Mouse (Mus musculus): Measurements from ENCODE around the gene Cnksr3.
A peak's percentile ranks its signal among the peaks of the same experiment; 100 is the strongest.

Cnksr3 gene

GRCm38 (mm10) chr10:7196668-7197400, 15.2 kb downstream of the Cnksr3 start:
- no peak for DNase-seq (ENCODE audit: low spot score in 2 of 2)

GRCm38 (mm10) chr10:7195927-7196326, 16.1 kb downstream of the Cnksr3 start:
- no peak for DNase-seq (ENCODE audit: low spot score in 2 of 2)

- DNase-seq (ENCODE audit: low spot score in 2 of 2): no peak
These were observed 20.2 kb downstream of the Cnksr3 start for GRCm38 (mm10) chr10:7191721-7192413.

GRCm38 (mm10) chr10:7189194-7189593, 22.8 kb downstream of the Cnksr3 start:
- DNase-seq (ENCODE audit: low spot score in 2 of 2): no peak

GRCm38 (mm10) chr10:7187881-7188280, 24.2 kb downstream of the Cnksr3 start:
- no peak for DNase-seq (ENCODE audit: low spot score in 2 of 2)

GRCm38 (mm10) chr10:7186992-7187391, 25.0 kb downstream of the Cnksr3 start:
- no peak for DNase-seq (ENCODE audit: low spot score in 2 of 2)

- DNase-seq (ENCODE audit: low spot score in 2 of 2): no peak
These were observed 26.0 kb downstream of the Cnksr3 start for GRCm38 (mm10) chr10:7186018-7186417.

GRCm38 (mm10) chr10:7183171-7183631, 28.8 kb downstream of the Cnksr3 start:
- DNase-seq (ENCODE audit: low spot score in 2 of 2): no peak

GRCm38 (mm10) chr10:7182555-7183170, 29.4 kb downstream of the Cnksr3 start:
- no peak for DNase-seq (ENCODE audit: low spot score in 2 of 2)

- DNase-seq (ENCODE audit: low spot score in 2 of 2): no peak
These were observed 31.7 kb downstream of the Cnksr3 start for GRCm38 (mm10) chr10:7180296-7180695.

- DNase-seq (ENCODE audit: low spot score in 2 of 2): no peak
These were observed 33.5 kb downstream of the Cnksr3 start for GRCm38 (mm10) chr10:7178571-7178970.

- no peak for DNase-seq (ENCODE audit: low spot score in 2 of 2)
These were observed 35.7 kb downstream of the Cnksr3 start for GRCm38 (mm10) chr10:7176205-7176910.

GRCm38 (mm10) chr10:7174480-7174879, 37.6 kb downstream of the Cnksr3 start:
- DNase-seq (ENCODE audit: low spot score in 2 of 2): no peak

GRCm38 (mm10) chr10:7173098-7173497, 38.9 kb downstream of the Cnksr3 start:
- DNase-seq (ENCODE audit: low spot score in 2 of 2): no peak

- DNase-seq (ENCODE audit: low spot score in 2 of 2): no peak
These were observed 41.6 kb downstream of the Cnksr3 start for GRCm38 (mm10) chr10:7170434-7170833.

GRCm38 (mm10) chr10:7163031-7163430, 49.0 kb downstream of the Cnksr3 start:
- no peak for DNase-seq (ENCODE audit: low spot score in 2 of 2)

- peak in 1 of 2 experiments; percentile 13 for DNase-seq (ENCODE audit: low spot score in 2 of 2)
These were observed 53.0 kb downstream of the Cnksr3 start for GRCm38 (mm10) chr10:7159061-7159511.

- DNase-seq (ENCODE audit: low spot score in 2 of 2): peak; percentile 40 to 43
These were observed 53.6 kb downstream of the Cnksr3 start for GRCm38 (mm10) chr10:7158285-7159060.

- no peak for DNase-seq (ENCODE audit: low spot score in 2 of 2)
These were observed 57.2 kb downstream of the Cnksr3 start for GRCm38 (mm10) chr10:7154877-7155276.

GRCm38 (mm10) chr10:7152926-7153325, 59.1 kb downstream of the Cnksr3 start:
- DNase-seq (ENCODE audit: low spot score in 2 of 2): no peak
